Mouse (Mus musculus): Measurements from ENCODE around the gene Olfr820. TPM values are rescaled to one million over a fixed set of nuclear protein-coding genes. Genes with fewer than 3 reads are reported as not detected.

Olfr820 gene
- polyA plus RNA-seq, 1 experiment from 2014 or later = not detected

Other genes with a start within 250 kb of the Olfr820 start
- gene Olfr808, start 247.1 kb upstream of the Olfr820 start, polyA plus RNA-seq (2015; fragmentation: Nextera tagmentation; extraction: Ambion mirVana) = not detected in 2 replicates
- gene Olfr809, start 238.0 kb upstream of the Olfr820 start, polyA plus RNA-seq (2015; fragmentation: Nextera tagmentation; extraction: Ambion mirVana) = not detected in 2 replicates
- not detected in 2 replicates for gene Olfr810, start 217.7 kb upstream of the Olfr820 start, polyA plus RNA-seq (2015; fragmentation: Nextera tagmentation; extraction: Ambion mirVana)
- not detected in 2 replicates for gene Olfr811, start 208.2 kb upstream of the Olfr820 start, polyA plus RNA-seq (2015; fragmentation: Nextera tagmentation; extraction: Ambion mirVana)
- not detected in 2 replicates for gene Olfr812, start 166.5 kb upstream of the Olfr820 start, polyA plus RNA-seq (2015; fragmentation: Nextera tagmentation; extraction: Ambion mirVana)
- gene Olfr813, start 157.3 kb upstream of the Olfr820 start, polyA plus RNA-seq (2015; fragmentation: Nextera tagmentation; extraction: Ambion mirVana) = not detected in 2 replicates
- gene Olfr814, start 132.8 kb upstream of the Olfr820 start, polyA plus RNA-seq (2015; fragmentation: Nextera tagmentation; extraction: Ambion mirVana) = not detected in 2 replicates
- not detected in 2 replicates for gene Olfr815, start 106.8 kb upstream of the Olfr820 start, polyA plus RNA-seq (2015; fragmentation: Nextera tagmentation; extraction: Ambion mirVana)
- not detected in 2 replicates for gene Olfr816, start 97.0 kb upstream of the Olfr820 start, polyA plus RNA-seq (2015; fragmentation: Nextera tagmentation; extraction: Ambion mirVana)
- not detected in 2 replicates for gene Olfr818, start 63.5 kb upstream of the Olfr820 start, polyA plus RNA-seq (2015; fragmentation: Nextera tagmentation; extraction: Ambion mirVana)
- not detected in 2 replicates for gene Olfr819, start 45.4 kb upstream of the Olfr820 start, polyA plus RNA-seq (2015; fragmentation: Nextera tagmentation; extraction: Ambion mirVana)
- not detected in 2 replicates for gene Olfr247, start 36.5 kb upstream of the Olfr820 start, polyA plus RNA-seq (2015; fragmentation: Nextera tagmentation; extraction: Ambion mirVana)
- gene Gm10310, start 27.6 kb upstream of the Olfr820 start, polyA plus RNA-seq (2015; fragmentation: Nextera tagmentation; extraction: Ambion mirVana) = not detected in 2 replicates
- not detected in 2 replicates for gene Olfr821, start 17.7 kb downstream of the Olfr820 start, polyA plus RNA-seq (2015; fragmentation: Nextera tagmentation; extraction: Ambion mirVana)
- not detected in 2 replicates for gene Olfr822, start 58.6 kb downstream of the Olfr820 start, polyA plus RNA-seq (2015; fragmentation: Nextera tagmentation; extraction: Ambion mirVana)
- not detected in 2 replicates for gene Olfr823, start 102.8 kb downstream of the Olfr820 start, polyA plus RNA-seq (2015; fragmentation: Nextera tagmentation; extraction: Ambion mirVana)
- not detected in 2 replicates for gene Olfr824, start 117.4 kb downstream of the Olfr820 start, polyA plus RNA-seq (2015; fragmentation: Nextera tagmentation; extraction: Ambion mirVana)
- not detected in 2 replicates for gene Olfr825, start 154.1 kb downstream of the Olfr820 start, polyA plus RNA-seq (2015; fragmentation: Nextera tagmentation; extraction: Ambion mirVana)
- gene Olfr826, start 171.6 kb downstream of the Olfr820 start, polyA plus RNA-seq (2015; fragmentation: Nextera tagmentation; extraction: Ambion mirVana) = not detected in 2 replicates
- not detected in 2 replicates for gene Olfr827, start 201.8 kb downstream of the Olfr820 start, polyA plus RNA-seq (2015; fragmentation: Nextera tagmentation; extraction: Ambion mirVana)